Mouse (Mus musculus): ENCODE measurements around the gene Fsd1l.
"Not testable (repeated sequence)": the region's sequence is repeated elsewhere in the genome, so short reads cannot be mapped to it uniquely, and the experiment has no call there.

Gene Fsd1l

DNA sequence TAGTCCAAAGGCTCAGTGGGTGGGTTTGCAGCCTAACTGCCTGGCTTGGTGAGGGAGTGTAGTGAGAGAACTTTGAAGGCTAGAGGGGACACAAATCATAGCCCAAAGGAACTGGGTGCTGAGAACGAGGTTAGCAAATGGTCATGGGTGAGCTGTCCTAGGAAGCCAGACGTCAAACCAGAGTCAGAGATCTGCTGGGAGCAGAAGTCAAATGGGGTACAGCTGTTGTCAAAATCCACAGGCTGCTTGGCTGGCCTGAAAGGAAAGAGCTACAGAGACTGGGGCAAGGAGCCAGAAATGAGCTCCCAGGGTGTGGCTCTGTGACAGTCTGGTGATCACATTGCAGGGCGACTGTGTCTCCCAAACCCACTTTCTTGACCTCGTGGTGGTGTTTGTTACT is 2.3 kb upstream of the Fsd1l start:
- DNase-seq (ENCODE audit: low read depth, low spot score), result no peak

GRCm38 (mm10) chr4:53630963-53631315 is 332 bp upstream of the Fsd1l start:
- DNase-seq (ENCODE audit: low read depth, low spot score), result no peak

GRCm38 (mm10) chr4:53632011-53632349 is 709 bp downstream of the Fsd1l start:
- no peak for DNase-seq (ENCODE audit: low read depth, low spot score)

DNA sequence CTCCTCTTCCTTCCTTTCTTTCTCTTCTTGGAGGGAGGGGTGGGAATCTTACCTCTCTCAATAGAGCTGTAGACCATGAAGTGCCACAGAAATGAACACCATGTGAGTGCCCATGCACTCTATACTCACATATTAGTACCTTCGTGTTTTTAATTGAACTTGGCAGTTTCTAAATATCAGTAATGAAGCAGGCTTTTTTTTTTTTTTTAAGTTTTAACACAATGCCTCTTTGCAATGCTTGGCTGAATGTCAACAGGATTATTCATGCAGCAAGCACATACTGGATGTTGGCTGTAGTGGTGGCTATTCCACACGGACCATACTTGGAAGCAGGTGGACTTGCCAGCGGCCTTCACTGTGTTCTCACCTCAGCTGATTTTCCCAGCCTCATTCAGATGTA is 4.1 kb downstream of the Fsd1l start:
- no peak for DNase-seq (ENCODE audit: low read depth, low spot score)

- no peak for DNase-seq (ENCODE audit: low read depth, low spot score)
Observed at GRCm38 (mm10) chr4:53637269-53637909, 6.1 kb downstream of the Fsd1l start.

GRCm38 (mm10) chr4:53638549-53639123 is 7.4 kb downstream of the Fsd1l start:
- DNase-seq (ENCODE audit: low read depth, low spot score), result no peak

DNA sequence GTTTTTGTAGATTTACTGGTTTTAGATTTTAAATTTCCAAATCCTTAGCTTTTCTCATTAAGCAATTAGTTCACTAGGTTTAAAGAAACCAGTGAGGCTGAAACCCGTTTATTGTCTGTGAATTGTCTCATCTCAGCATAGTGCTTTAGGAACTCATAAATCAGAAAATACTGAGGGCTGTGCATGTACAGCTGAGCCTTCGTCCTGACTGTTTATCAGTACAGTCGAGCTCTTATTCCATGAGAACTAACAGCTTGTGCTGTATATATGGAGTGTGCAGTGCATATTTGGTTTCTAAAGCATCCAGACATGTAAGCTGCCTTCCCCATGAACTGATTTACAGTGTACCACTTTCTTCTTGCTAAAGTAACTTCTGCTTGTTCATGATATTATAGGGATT is 26.8 kb downstream of the Fsd1l start:
- no peak for DNase-seq (ENCODE audit: low read depth, low spot score)

DNA sequence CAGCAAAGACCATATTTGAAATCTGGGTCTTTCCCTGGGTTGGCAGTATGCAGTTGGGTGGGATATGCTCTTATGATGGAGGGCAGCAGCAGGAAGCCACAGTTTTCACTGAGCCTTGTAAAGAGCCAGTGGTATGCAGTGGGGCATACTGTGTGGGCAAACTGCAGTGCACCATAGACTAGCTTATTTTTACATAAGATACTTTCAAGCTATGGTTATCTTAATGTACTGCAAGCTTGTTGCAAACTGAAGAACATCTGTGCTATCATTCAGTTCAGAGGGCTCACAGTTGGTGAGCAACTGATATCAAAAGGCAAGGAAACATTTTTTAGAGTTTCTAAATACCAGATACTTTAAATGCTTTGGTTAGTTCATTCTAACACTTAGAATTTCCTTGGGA is 29.4 kb downstream of the Fsd1l start:
- no peak for DNase-seq (ENCODE audit: low read depth, low spot score)

- DNase-seq (ENCODE audit: low read depth, low spot score), result no peak
Observed at GRCm38 (mm10) chr4:53682092-53682491, 50.8 kb downstream of the Fsd1l start.

DNA sequence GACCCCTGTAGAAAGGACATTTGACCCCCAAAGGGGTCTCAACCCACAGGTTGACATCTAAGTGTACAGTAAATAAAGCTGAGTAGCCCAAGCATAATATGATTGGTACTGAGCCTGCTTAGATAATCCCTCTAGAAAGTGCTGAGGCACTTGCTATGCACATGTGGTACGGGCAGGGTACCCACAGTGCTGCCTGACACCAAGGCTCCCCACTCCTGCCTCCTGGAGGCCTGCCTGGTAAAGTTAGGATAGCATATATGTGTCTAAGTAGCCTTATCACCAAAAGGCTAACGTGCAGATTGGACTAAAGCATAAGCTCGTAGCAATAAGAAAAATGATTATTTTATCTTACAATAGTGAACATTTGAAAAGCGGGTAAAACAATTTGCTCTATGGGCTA is 57.7 kb downstream of the Fsd1l start:
- no peak for DNase-seq (ENCODE audit: low read depth, low spot score)

GRCm38 (mm10) chr4:53691418-53691817 is 60.1 kb downstream of the Fsd1l start:
- DNase-seq (ENCODE audit: low read depth, low spot score), result no peak

- DNase-seq (ENCODE audit: low read depth, low spot score), result not testable (repeated sequence)
Observed at GRCm38 (mm10) chr4:53709166-53709565, 77.9 kb downstream of the Fsd1l start.

DNA sequence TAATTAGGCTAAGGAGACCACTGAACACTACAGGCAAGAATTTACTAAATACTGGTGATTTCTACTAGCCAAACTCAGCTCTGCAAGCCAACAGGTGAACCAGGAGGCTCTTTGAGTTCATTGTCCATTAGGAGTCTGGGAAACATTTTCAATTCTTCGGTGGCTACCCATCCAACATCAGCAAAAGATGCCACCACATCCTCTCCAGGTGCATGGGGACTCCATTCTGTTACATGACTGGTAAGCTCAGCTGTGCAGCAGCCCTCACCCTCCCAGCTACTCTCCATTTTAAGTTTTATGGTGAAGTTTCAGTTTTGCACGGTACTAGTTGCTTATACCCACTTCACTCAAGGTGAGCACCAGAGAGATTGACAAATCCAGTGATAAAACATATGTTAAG is 78.8 kb downstream of the Fsd1l start:
- no peak for DNase-seq (ENCODE audit: low read depth, low spot score)

- no peak for DNase-seq (ENCODE audit: low read depth, low spot score)
Observed at GRCm38 (mm10) chr4:53710555-53711328, 79.5 kb downstream of the Fsd1l start.

- no peak for DNase-seq (ENCODE audit: low read depth, low spot score)
Observed at GRCm38 (mm10) chr4:53713704-53714050, 82.4 kb downstream of the Fsd1l start, which contains the start of gene Fktn. Gene Fktn, plus strand, starts transcription at chr4:53713998.

DNA sequence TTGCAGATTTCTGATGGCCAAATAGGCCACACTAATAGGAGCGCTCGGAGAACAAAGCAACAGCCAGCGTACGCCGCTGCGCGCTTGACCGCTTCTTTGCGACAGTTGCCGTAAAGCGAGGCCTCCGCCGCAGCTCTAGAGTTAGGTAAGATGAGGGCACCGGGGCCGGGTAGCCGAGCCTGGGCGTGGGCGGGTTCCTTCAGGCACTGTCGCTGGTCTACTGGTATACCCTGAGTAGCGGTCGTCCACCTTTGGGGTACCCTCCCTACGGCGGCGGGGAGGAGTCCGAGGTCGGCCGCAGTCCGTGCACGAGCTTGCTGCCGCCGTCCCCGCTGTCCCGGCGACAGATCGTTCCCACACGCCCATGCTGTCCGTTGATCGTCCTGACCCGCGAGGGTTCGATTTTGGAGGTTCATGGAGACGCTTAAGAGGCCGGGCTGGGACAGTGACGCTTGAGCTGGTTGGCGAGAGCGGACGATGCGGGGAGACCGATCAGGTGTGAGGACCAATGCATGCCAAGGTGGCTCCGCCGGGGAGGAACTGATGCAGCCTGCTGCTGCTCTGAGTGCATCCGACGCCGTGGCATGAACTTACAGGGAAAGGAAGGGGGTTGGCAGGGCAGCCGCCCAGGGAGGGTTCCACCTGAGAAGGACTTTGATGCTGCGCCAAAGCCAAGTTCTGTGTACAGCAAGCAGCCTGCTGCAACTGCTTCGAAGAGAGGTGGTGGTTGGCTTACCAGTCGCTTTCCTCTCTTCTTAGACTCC is 83.0 kb downstream of the Fsd1l start:
- DNase-seq (ENCODE audit: low read depth, low spot score), result peak; percentile 89

GRCm38 (mm10) chr4:53715977-53716376 is 84.7 kb downstream of the Fsd1l start:
- DNase-seq (ENCODE audit: low read depth, low spot score), result peak; percentile 27

DNA sequence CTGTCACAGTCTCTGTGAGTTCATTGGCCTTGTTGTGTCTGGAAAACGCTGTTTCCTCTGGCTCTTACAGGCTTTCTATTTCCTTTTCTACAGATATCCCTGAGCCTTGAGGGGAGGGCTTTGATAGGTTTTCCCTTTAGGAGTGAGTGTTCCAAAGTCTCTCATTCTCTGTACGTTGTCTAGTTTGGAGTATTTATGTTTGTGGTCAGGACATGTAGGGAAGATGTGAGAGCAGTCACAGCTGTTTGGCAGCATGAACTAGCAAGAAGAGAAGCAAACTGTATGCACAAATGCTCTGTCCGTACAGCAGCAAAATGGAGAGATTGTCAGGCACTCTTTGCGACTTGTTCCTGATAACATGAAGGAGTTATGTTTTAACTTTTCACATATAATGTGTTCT is 86.3 kb downstream of the Fsd1l start:
- DNase-seq (ENCODE audit: low read depth, low spot score), result no peak

- no peak for DNase-seq (ENCODE audit: low read depth, low spot score)
Observed at GRCm38 (mm10) chr4:53718261-53718660, 87.0 kb downstream of the Fsd1l start.

DNA sequence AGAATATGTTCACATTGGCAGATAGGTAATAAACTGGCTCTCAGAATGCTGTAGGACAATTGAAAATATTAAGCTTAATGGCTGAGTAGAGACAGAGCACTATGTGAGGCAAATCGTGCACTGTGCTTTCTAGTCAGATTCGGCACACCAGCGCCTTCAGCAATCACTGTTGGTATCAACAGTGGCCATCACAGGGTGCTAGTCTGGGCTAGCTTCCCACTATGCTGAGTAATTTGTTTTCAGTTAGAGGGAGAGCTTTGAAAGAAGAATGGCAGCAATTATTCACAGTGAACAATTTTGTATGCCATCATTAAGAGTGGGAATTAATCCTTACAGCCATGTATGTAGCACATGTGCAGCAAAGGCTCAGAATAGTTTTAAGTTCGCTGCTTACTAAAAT is 91.2 kb downstream of the Fsd1l start:
- DNase-seq (ENCODE audit: low read depth, low spot score), result no peak

DNA sequence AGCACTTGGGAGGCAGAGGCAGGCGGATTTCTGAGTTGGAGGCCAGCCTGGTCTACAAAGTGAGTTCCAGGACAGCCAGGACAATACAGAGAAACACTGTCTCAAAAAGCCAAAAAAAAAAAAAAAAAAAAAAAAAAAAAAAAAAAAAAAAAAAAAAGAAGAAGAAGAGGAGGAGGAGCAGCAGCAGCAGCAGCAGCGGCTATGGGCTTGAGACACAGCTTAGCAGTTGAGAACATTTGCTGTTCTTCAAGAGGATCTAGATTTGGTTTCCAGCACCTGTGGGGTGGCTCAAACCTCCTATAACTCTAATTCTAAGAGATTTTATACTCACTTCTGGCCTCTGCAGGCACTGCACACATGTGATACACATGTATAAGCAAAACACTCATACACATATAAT is 94.8 kb downstream of the Fsd1l start:
- not testable (repeated sequence) for DNase-seq (ENCODE audit: low read depth, low spot score)

DNA sequence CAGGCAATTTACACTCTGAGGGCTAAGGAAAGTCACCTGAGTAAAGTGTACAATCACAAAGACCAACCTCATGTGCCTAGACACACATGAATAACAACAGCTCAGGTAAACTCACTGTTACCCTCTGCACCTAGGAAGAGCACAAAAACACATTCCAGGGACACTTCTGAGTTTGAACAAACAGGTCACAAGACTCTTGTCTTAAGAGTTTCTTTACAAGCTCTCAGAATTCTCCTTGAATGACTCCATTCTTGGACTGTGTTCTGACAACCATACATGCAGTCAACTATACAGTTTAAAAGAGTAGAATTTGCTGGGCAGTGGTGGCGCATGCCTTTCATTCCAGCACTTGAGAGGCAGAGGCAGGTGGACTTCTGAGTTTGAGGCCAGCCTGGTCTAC is 96.8 kb downstream of the Fsd1l start:
- no peak for DNase-seq (ENCODE audit: low read depth, low spot score)
